Mouse (Mus musculus) B cell, adult 2 months (primary cell): ENCODE data around the gene Dpysl4.

Experiments
- DNase-seq, 2 experiments: peaks; one replicate each; pipeline ENCODE4 v3.0.0; 2022

Gene Dpysl4

GRCm38 (mm10) chr7:139085629-139086194 is at the start of gene Dpysl4:
Gene Dpysl4 (plus strand): TSS chr7:139086001.
- no peak for DNase-seq

GRCm38 (mm10) chr7:139063406-139063805 is 22.4 kb upstream of the Dpysl4 start:
- no peak for DNase-seq

GRCm38 (mm10) chr7:139068182-139068623 is 17.6 kb upstream of the Dpysl4 start:
- peak; percentile 40 to 43 for DNase-seq

- no peak for DNase-seq
Observed at GRCm38 (mm10) chr7:139074189-139074588, 11.6 kb upstream of the Dpysl4 start.

- no peak for DNase-seq
Observed at GRCm38 (mm10) chr7:139075054-139075794, 10.6 kb upstream of the Dpysl4 start.

GRCm38 (mm10) chr7:139077283-139077682 is 8.5 kb upstream of the Dpysl4 start:
- no peak for DNase-seq

- no peak for DNase-seq
Observed at GRCm38 (mm10) chr7:139078181-139078580, 7.6 kb upstream of the Dpysl4 start.

GRCm38 (mm10) chr7:139079141-139079540 is 6.7 kb upstream of the Dpysl4 start:
- DNase-seq, result no peak

GRCm38 (mm10) chr7:139080714-139081113 is 5.1 kb upstream of the Dpysl4 start:
- peak in 1 of 2 experiments; percentile 9 for DNase-seq

GRCm38 (mm10) chr7:139081158-139081557 is 4.6 kb upstream of the Dpysl4 start:
- no peak for DNase-seq

GRCm38 (mm10) chr7:139082281-139082680 is 3.5 kb upstream of the Dpysl4 start:
- no peak for DNase-seq

- no peak for DNase-seq
Observed at GRCm38 (mm10) chr7:139084316-139084715, 1.5 kb upstream of the Dpysl4 start.

GRCm38 (mm10) chr7:139086195-139087158 is 676 bp downstream of the Dpysl4 start:
- DNase-seq, result no peak

- no peak for DNase-seq
Observed at GRCm38 (mm10) chr7:139087801-139088200, 2.0 kb downstream of the Dpysl4 start.

GRCm38 (mm10) chr7:139089892-139090874 is 4.4 kb downstream of the Dpysl4 start:
- DNase-seq, result no peak

GRCm38 (mm10) chr7:139091681-139092080 is 5.9 kb downstream of the Dpysl4 start:
- DNase-seq, result no peak

- DNase-seq, result no peak
Observed at GRCm38 (mm10) chr7:139092676-139093075, 6.9 kb downstream of the Dpysl4 start.

GRCm38 (mm10) chr7:139093124-139093523 is 7.3 kb downstream of the Dpysl4 start:
- DNase-seq, result no peak

- no peak for DNase-seq
Observed at GRCm38 (mm10) chr7:139093781-139094180, 8.0 kb downstream of the Dpysl4 start.

- DNase-seq, result no peak
Observed at GRCm38 (mm10) chr7:139094761-139095160, 9.0 kb downstream of the Dpysl4 start.

GRCm38 (mm10) chr7:139095282-139095681 is 9.5 kb downstream of the Dpysl4 start:
- DNase-seq, result no peak

- DNase-seq, result no peak
Observed at GRCm38 (mm10) chr7:139096399-139096798, 10.6 kb downstream of the Dpysl4 start.
